Mouse (Mus musculus): Measurements from ENCODE around the gene Hmg20a. TPM values are rescaled to one million over a fixed set of nuclear protein-coding genes. Genes with fewer than 3 reads are reported as not detected.

The Hmg20a gene
- 36.2 and 39.1 TPM in 2 replicates for polyA plus RNA-seq (2015; fragmentation: Nextera tagmentation; extraction: Ambion mirVana)

GRCm38 (mm10) chr9:56417948-56418737, at the start of gene Hmg20a, which contains the start of gene Peak1:
Hmg20a (plus strand) TSS chr9:56418609.
Peak1 (minus strand) TSS chr9:56418067.
- Histone ChIP-seq H3K9ac (ENCODE audit: low read depth, low read length) (peak within 1 kb of the TSS; percentile 92), H3K27ac (peak within 1 kb of the TSS; percentile 96), H3K27me3 (ENCODE audit: insufficient read depth, low read length) (no peaks in the 10 kb centered on the region), H3K4me1 (replicated peaks; ENCODE audit: insufficient read depth, low read length) (peaks cover 6% of the 10 kb centered on the region; the same call in 1 of the 2 replicates), H3K9me3 (replicated peaks; ENCODE audit: low read length) (no peaks in the 10 kb centered on the region), H3K4me3 (replicated peaks; ENCODE audit: low read depth, low read length) (peak within 1 kb of the TSS; percentile 75), H3K36me3 (ENCODE audit: insufficient read depth, low read length) (no peaks in the 10 kb centered on the region), H3K4me2 (ENCODE audit: low read length) (peak within 1 kb of the TSS; percentile 72)
- peak; percentile 98 for ATAC-seq (replicated peaks; ENCODE audit: low FRiP score, low read depth)
- DNase-seq (ENCODE audit: low spot score), result peak; percentile 99
- no peak; the same call in none of the 2 replicates for TF ChIP-seq CTCF (IDR thresholded peaks at IDR 0.05; ENCODE audit: low read depth)
- WGBS, result under 1% methylated on average over 59 of the region's 59 CpGs

GRCm38 (mm10) chr9:56368814-56369213, 49.6 kb upstream of the Hmg20a start:
- Histone ChIP-seq H3K27ac (peak overlapping the region; percentile 39), H3K27me3 (ENCODE audit: insufficient read depth, low read length) (no peaks in the 10 kb centered on the region), H3K36me3 (ENCODE audit: insufficient read depth, low read length) (no peaks in the 10 kb centered on the region), H3K9ac (ENCODE audit: low read depth, low read length) (no peak overlapping the region), H3K9me3 (replicated peaks; ENCODE audit: low read length) (no peaks in the 10 kb centered on the region), H3K4me2 (ENCODE audit: low read length) (no peak overlapping the region), H3K4me3 (replicated peaks; ENCODE audit: low read depth, low read length) (no peak overlapping the region), H3K4me1 (replicated peaks; ENCODE audit: insufficient read depth, low read length) (no peaks in the 10 kb centered on the region)
- DNase-seq (ENCODE audit: low spot score) (peak; percentile 37), ATAC-seq (replicated peaks; ENCODE audit: low FRiP score, low read depth) (no peak)
- 45% methylated on average over 3 of the region's 3 CpGs for WGBS
- no peak for TF ChIP-seq CTCF (IDR thresholded peaks at IDR 0.05; ENCODE audit: low read depth)

GRCm38 (mm10) chr9:56370710-56371109, 47.7 kb upstream of the Hmg20a start:
- ATAC-seq (replicated peaks; ENCODE audit: low FRiP score, low read depth) (no peak), DNase-seq (ENCODE audit: low spot score) (no peak)
- TF ChIP-seq CTCF (IDR thresholded peaks at IDR 0.05; ENCODE audit: low read depth), result no peak
- no peaks in the 10 kb centered on the region for H3K9me3 ChIP-seq (replicated peaks; ENCODE audit: low read length)
- H3K4me2 ChIP-seq (ENCODE audit: low read length), result no peak overlapping the region
- no peak overlapping the region for H3K9ac ChIP-seq (ENCODE audit: low read depth, low read length)
- no peak overlapping the region for H3K27ac ChIP-seq
- H3K4me1 ChIP-seq (replicated peaks; ENCODE audit: insufficient read depth, low read length), result peaks cover 5% of the 10 kb centered on the region; the same call in 1 of the 2 replicates
- no peaks in the 10 kb centered on the region for H3K27me3 ChIP-seq (ENCODE audit: insufficient read depth, low read length)
- 62% methylated on average over 5 of the region's 5 CpGs for WGBS
- no peak overlapping the region for H3K4me3 ChIP-seq (replicated peaks; ENCODE audit: low read depth, low read length)
- H3K36me3 ChIP-seq (ENCODE audit: insufficient read depth, low read length), result no peaks in the 10 kb centered on the region

GRCm38 (mm10) chr9:56374401-56374800, 44.0 kb upstream of the Hmg20a start:
- peak; percentile 31 for DNase-seq (ENCODE audit: low spot score)

GRCm38 (mm10) chr9:56382786-56383185, 35.6 kb upstream of the Hmg20a start:
- ATAC-seq (replicated peaks; ENCODE audit: low FRiP score, low read depth) (no peak), DNase-seq (ENCODE audit: low spot score) (no peak)
- WGBS, result 82% methylated on average over 1 of the region's 1 CpGs
- H3K9ac ChIP-seq (ENCODE audit: low read depth, low read length), result no peak overlapping the region
- H3K9me3 ChIP-seq (replicated peaks; ENCODE audit: low read length), result no peaks in the 10 kb centered on the region
- H3K36me3 ChIP-seq (ENCODE audit: insufficient read depth, low read length), result no peaks in the 10 kb centered on the region
- no peaks in the 10 kb centered on the region for H3K4me1 ChIP-seq (replicated peaks; ENCODE audit: insufficient read depth, low read length)
- no peaks in the 10 kb centered on the region for H3K27me3 ChIP-seq (ENCODE audit: insufficient read depth, low read length)
- no peak overlapping the region for H3K4me3 ChIP-seq (replicated peaks; ENCODE audit: low read depth, low read length)
- H3K27ac ChIP-seq, result no peak overlapping the region
- no peak for TF ChIP-seq CTCF (IDR thresholded peaks at IDR 0.05; ENCODE audit: low read depth)
- no peak overlapping the region for H3K4me2 ChIP-seq (ENCODE audit: low read length)

More at GRCm38 (mm10) chr9:56374401-56374800, 44.0 kb upstream of the Hmg20a start:
- H3K4me1 ChIP-seq (replicated peaks; ENCODE audit: insufficient read depth, low read length), result peaks cover 5% of the 10 kb centered on the region; the same call in 1 of the 2 replicates
- no peaks in the 10 kb centered on the region for H3K27me3 ChIP-seq (ENCODE audit: insufficient read depth, low read length)
- ATAC-seq (replicated peaks; ENCODE audit: low FRiP score, low read depth), result no peak
- no peak overlapping the region for H3K4me2 ChIP-seq (ENCODE audit: low read length)
- no peak overlapping the region for H3K4me3 ChIP-seq (replicated peaks; ENCODE audit: low read depth, low read length)
- no peaks in the 10 kb centered on the region for H3K9me3 ChIP-seq (replicated peaks; ENCODE audit: low read length)
- no peaks in the 10 kb centered on the region for H3K36me3 ChIP-seq (ENCODE audit: insufficient read depth, low read length)
- TF ChIP-seq CTCF (IDR thresholded peaks at IDR 0.05; ENCODE audit: low read depth), result no peak
- 36% methylated on average over 4 of the region's 4 CpGs for WGBS
- H3K27ac ChIP-seq, result no peak overlapping the region
- no peak overlapping the region for H3K9ac ChIP-seq (ENCODE audit: low read depth, low read length)

- DNase-seq (ENCODE audit: low spot score) (no peak), ATAC-seq (replicated peaks; ENCODE audit: low FRiP score, low read depth) (no peak)
- H3K9ac ChIP-seq (ENCODE audit: low read depth, low read length), result no peak overlapping the region
- no peaks in the 10 kb centered on the region for H3K36me3 ChIP-seq (ENCODE audit: insufficient read depth, low read length)
- no peaks in the 10 kb centered on the region for H3K4me1 ChIP-seq (replicated peaks; ENCODE audit: insufficient read depth, low read length)
- TF ChIP-seq CTCF (IDR thresholded peaks at IDR 0.05; ENCODE audit: low read depth), result no peak
- 78% methylated on average over 3 of the region's 3 CpGs for WGBS
- no peaks in the 10 kb centered on the region for H3K27me3 ChIP-seq (ENCODE audit: insufficient read depth, low read length)
- H3K27ac ChIP-seq, result no peak overlapping the region
- no peak overlapping the region for H3K4me3 ChIP-seq (replicated peaks; ENCODE audit: low read depth, low read length)
- no peak overlapping the region for H3K4me2 ChIP-seq (ENCODE audit: low read length)
- no peaks in the 10 kb centered on the region for H3K9me3 ChIP-seq (replicated peaks; ENCODE audit: low read length)
Observed at GRCm38 (mm10) chr9:56392857-56393256, 25.6 kb upstream of the Hmg20a start.
